Mouse (Mus musculus) midbrain, embryonic 11.5 days (tissue): ENCODE measurements around the gene Wipf2. TPM values are rescaled to one million over a fixed set of nuclear protein-coding genes. Genes with fewer than 3 reads are reported as not detected.
A peak's percentile ranks its signal among the peaks of the same experiment; 100 is the strongest.

Source experiments
- ATAC-seq: fragments of 200-750 bp; cut with Nextera tagmentation; 2 replicates; pipeline ENCODE4 v1.8.0; 2017; ENCODE audit warnings: moderate TSS enrichment, moderate library complexity; ENCODE audit not compliant: low FRiP score
- DNase-seq: peaks from one replicate; pipeline ENCODE4 v3.0.0; 2015; ENCODE audit warnings: low spot score; ENCODE audit errors: missing footprints
- H3K27ac ChIP-seq: fragments of 300-500 bp; sonication (generic); 2 replicates; pipeline ENCODE4 v1.5.1; 2014; ENCODE audit warnings: low read depth, low read length
- H3K27me3 ChIP-seq: fragments of 300-500 bp; sonication (generic); 2 replicates; pipeline ENCODE4 v1.6.1; 2014; ENCODE audit warnings: mild to moderate bottlenecking, low read length, moderate library complexity, mixed read lengths; ENCODE audit not compliant: control insufficient read depth, insufficient read depth
- H3K36me3 ChIP-seq: fragments of 300-500 bp; sonication (generic); 2 replicates; pipeline ENCODE4 v1.6.1; 2014; ENCODE audit warnings: mild to moderate bottlenecking, low read length, moderate library complexity, mixed read lengths; ENCODE audit not compliant: control insufficient read depth, insufficient read depth
- H3K4me1 ChIP-seq: fragments of 300-500 bp; sonication (generic); 2 replicates; pipeline ENCODE4 v1.6.1; 2014; ENCODE audit warnings: low read length; ENCODE audit not compliant: control insufficient read depth, insufficient read depth
- H3K4me2 ChIP-seq: fragments of 300-500 bp; sonication (generic); 2 replicates; pipeline ENCODE4 v1.6.1; 2014; ENCODE audit warnings: mild to moderate bottlenecking, moderate library complexity
- H3K4me3 ChIP-seq: fragments of 300-500 bp; sonication (generic); 2 replicates; pipeline ENCODE4 v1.5.1; 2014; ENCODE audit warnings: low read depth, low read length
- H3K9ac ChIP-seq: fragments of 300-500 bp; sonication (generic); 2 replicates; pipeline ENCODE4 v1.6.1; 2014; ENCODE audit warnings: low read length
- H3K9me3 ChIP-seq: fragments of 300-500 bp; sonication (generic); 2 replicates; pipeline ENCODE4 v1.6.1; 2016; ENCODE audit warnings: low read length; ENCODE audit not compliant: control insufficient read depth
- WGBS: fragments of 180-500 bp; shearing (Covaris S2); extraction: QIAGEN DNeasy Blood & Tissue Kit; methylation state at CpG from one replicate; pipeline ENCODE4 v1.1.7; 2014; 5-methylcytosine and 5-hydroxymethylcytosine counted together
- polyA plus RNA-seq: library from polyadenylated mRNA; unstranded; fragments of >200 nt; fragmentation: Nextera tagmentation; extraction: Ambion mirVana; gene quantifications from 2 replicates; pipeline ENCODE4 v1.2.1, GENCODE M21; 2014

Gene Wipf2
- polyA plus RNA-seq, 1 experiment from 2014 or later: 4.4 TPM

- WGBS: 4% methylated on average over 15 of the region's 15 CpGs
- H3K9me3 ChIP-seq: no peaks in the 10 kb centered on the region
- peak overlapping the region; percentile 45 for H3K4me3 ChIP-seq
- peak overlapping the region; percentile 80 for H3K4me2 ChIP-seq
- DNase-seq (peak; percentile 98), ATAC-seq (peak; percentile 65)
- no peaks in the 10 kb centered on the region for H3K27me3 ChIP-seq
- peaks cover 67% of the 10 kb centered on the region for H3K4me1 ChIP-seq
- peak overlapping the region; percentile 67 for H3K9ac ChIP-seq
- H3K27ac ChIP-seq: peak overlapping the region; percentile 57; the same call in 1 of the 2 replicates
- H3K36me3 ChIP-seq: no peaks in the 10 kb centered on the region
Measured at GRCm38 (mm10) chr11:98941826-98942550, 78.5 kb downstream of the Wipf2 start.

GRCm38 (mm10) chr11:98942555-98942922, 79.1 kb downstream of the Wipf2 start:
- no peak for DNase-seq
- no peaks in the 10 kb centered on the region for H3K9me3 ChIP-seq
- H3K4me1 ChIP-seq: peaks cover 65% of the 10 kb centered on the region
- peak overlapping the region; percentile 67; the same call in 1 of the 2 replicates for H3K9ac ChIP-seq
- 67% methylated on average over 3 of the region's 3 CpGs for WGBS
- peak overlapping the region; percentile 57 for H3K27ac ChIP-seq
- no peaks in the 10 kb centered on the region for H3K36me3 ChIP-seq
- no peak for ATAC-seq
- no peaks in the 10 kb centered on the region for H3K27me3 ChIP-seq
- H3K4me3 ChIP-seq: peak overlapping the region; percentile 45
- peak overlapping the region; percentile 80 for H3K4me2 ChIP-seq

GRCm38 (mm10) chr11:98942923-98943641, 79.6 kb downstream of the Wipf2 start:
- Histone ChIP-seq H3K9me3 (no peaks in the 10 kb centered on the region), H3K4me1 (peaks cover 59% of the 10 kb centered on the region), H3K4me3 (no peak overlapping the region), H3K27ac (peak overlapping the region; percentile 57; the same call in 1 of the 2 replicates), H3K9ac (no peak overlapping the region), H3K4me2 (peak overlapping the region; percentile 80; the same call in 1 of the 2 replicates), H3K27me3 (no peaks in the 10 kb centered on the region), H3K36me3 (no peaks in the 10 kb centered on the region)
- no peak for DNase-seq
- no peak for ATAC-seq
- WGBS: 88% methylated on average over 8 of the region's 8 CpGs

- peak overlapping the region; percentile 14; the same call in 1 of the 2 replicates for H3K27ac ChIP-seq
- H3K9ac ChIP-seq: no peak overlapping the region; the same call in 1 of the 2 replicates
- 33% methylated on average over 14 of the region's 14 CpGs for WGBS
- H3K36me3 ChIP-seq: no peaks in the 10 kb centered on the region
- H3K27me3 ChIP-seq: no peaks in the 10 kb centered on the region
- ATAC-seq (no peak), DNase-seq (no peak)
- peaks cover 52% of the 10 kb centered on the region for H3K4me1 ChIP-seq
- no peaks in the 10 kb centered on the region for H3K9me3 ChIP-seq
- H3K4me3 ChIP-seq: no peak overlapping the region
- H3K4me2 ChIP-seq: no peak overlapping the region
Measured at GRCm38 (mm10) chr11:98943741-98944461, 80.5 kb downstream of the Wipf2 start.

GRCm38 (mm10) chr11:98944897-98945604, 81.6 kb downstream of the Wipf2 start:
- ATAC-seq (no peak), DNase-seq (no peak)
- Histone ChIP-seq H3K4me1 (peaks cover 45% of the 10 kb centered on the region), H3K27me3 (no peaks in the 10 kb centered on the region), H3K4me3 (no peak overlapping the region), H3K27ac (no peak overlapping the region), H3K9ac (peak overlapping the region; percentile 14; the same call in 1 of the 2 replicates), H3K4me2 (no peak overlapping the region), H3K36me3 (no peaks in the 10 kb centered on the region), H3K9me3 (no peaks in the 10 kb centered on the region)
- 10% methylated on average over 11 of the region's 11 CpGs for WGBS

GRCm38 (mm10) chr11:98945605-98945977, 82.2 kb downstream of the Wipf2 start:
- Histone ChIP-seq H3K27ac (no peak overlapping the region), H3K4me2 (no peak overlapping the region), H3K9ac (no peak overlapping the region), H3K27me3 (no peaks in the 10 kb centered on the region), H3K36me3 (no peaks in the 10 kb centered on the region), H3K4me3 (no peak overlapping the region), H3K9me3 (no peaks in the 10 kb centered on the region), H3K4me1 (peaks cover 41% of the 10 kb centered on the region)
- 59% methylated on average over 3 of the region's 3 CpGs for WGBS
- DNase-seq (no peak), ATAC-seq (no peak)

- ATAC-seq (no peak), DNase-seq (no peak)
- Histone ChIP-seq H3K27me3 (no peaks in the 10 kb centered on the region), H3K4me2 (no peak overlapping the region), H3K36me3 (no peaks in the 10 kb centered on the region), H3K4me3 (no peak overlapping the region), H3K9ac (no peak overlapping the region), H3K9me3 (no peaks in the 10 kb centered on the region), H3K4me1 (peaks cover 22% of the 10 kb centered on the region), H3K27ac (no peak overlapping the region)
- WGBS: 89% methylated on average over 18 of the region's 18 CpGs
Measured at GRCm38 (mm10) chr11:98947969-98948569, 84.6 kb downstream of the Wipf2 start.

GRCm38 (mm10) chr11:98949242-98949957, 86.0 kb downstream of the Wipf2 start:
- 68% methylated on average over 12 of the region's 12 CpGs for WGBS
- DNase-seq (no peak), ATAC-seq (no peak)
- Histone ChIP-seq H3K27me3 (no peaks in the 10 kb centered on the region), H3K4me2 (no peak overlapping the region), H3K27ac (no peak overlapping the region), H3K36me3 (no peaks in the 10 kb centered on the region), H3K9ac (no peak overlapping the region), H3K4me1 (peaks cover 25% of the 10 kb centered on the region), H3K4me3 (no peak overlapping the region), H3K9me3 (no peaks in the 10 kb centered on the region)
